Comparison of ENCODE assay signal across 7 mouse cellular contexts in genomic region chr11:8456586-8457285, GRCm38 (mm10).
A peak's percentile ranks its signal among the peaks of the same experiment; 100 is the strongest.
DNase-seq lines count a peak whose midpoint lies in the region; ATAC-seq lines count a peak whose summit lies in the region.

No protein-coding gene starts in this region.

- no peak overlapping the region for H3K4me2 ChIP-seq in embryonic facial prominence, embryonic 12.5 days (replicated peaks)
- H3K4me2 ChIP-seq in forebrain, embryonic 15.5 days (replicated peaks), result no peak overlapping the region
- H3K4me2 ChIP-seq in midbrain, embryonic 16.5 days (ENCODE audit: low read length), result no peak overlapping the region

- peaks cover 34% of the 10 kb centered on the region for H3K4me1 ChIP-seq in embryonic facial prominence, embryonic 12.5 days
- peaks cover 52% of the 10 kb centered on the region for H3K4me1 ChIP-seq in forebrain, embryonic 15.5 days
- H3K4me1 ChIP-seq in midbrain, embryonic 16.5 days (ENCODE audit: control insufficient read depth, insufficient read depth, low read length), result peaks cover 23% of the 10 kb centered on the region

- 52% methylated on average over 9 of the region's 9 CpGs for WGBS in embryonic facial prominence, embryonic 12.5 days
- 15% methylated on average over 9 of the region's 9 CpGs for WGBS in forebrain, embryonic 15.5 days
- WGBS in midbrain, embryonic 16.5 days, result 39% methylated on average over 9 of the region's 9 CpGs

- 0 out of 2 replicates have a peak overlapping the region, but pooled peaks have one; percentile 55 for H3K27ac ChIP-seq in embryonic facial prominence, embryonic 12.5 days
- peak overlapping the region; percentile 69 for H3K27ac ChIP-seq in forebrain, embryonic 15.5 days (replicated peaks)
- H3K27ac ChIP-seq in midbrain, embryonic 16.5 days (ENCODE audit: low read length), result peak overlapping the region; percentile 38

- H3K36me3 ChIP-seq in embryonic facial prominence, embryonic 12.5 days, result peaks cover 19% of the 10 kb centered on the region
- H3K36me3 ChIP-seq in forebrain, embryonic 15.5 days, result no peaks in the 10 kb centered on the region
- no peaks in the 10 kb centered on the region for H3K36me3 ChIP-seq in midbrain, embryonic 16.5 days (ENCODE audit: control insufficient read depth, insufficient read depth, low read length)

- no peak overlapping the region for H3K4me3 ChIP-seq in embryonic facial prominence, embryonic 12.5 days
- no peak overlapping the region for H3K4me3 ChIP-seq in forebrain, embryonic 15.5 days
- H3K4me3 ChIP-seq in midbrain, embryonic 16.5 days (ENCODE audit: low read depth, low read length), result no peak overlapping the region

- peak; percentile 37 for DNase-seq in layer of hippocampus, adult 11-12 months (ENCODE audit: low spot score)
- no peak for DNase-seq in layer of hippocampus, postnatal 36 days
- DNase-seq in urinary bladder, postnatal 25 days (ENCODE audit: low spot score), result no peak
- DNase-seq in gastrocnemius, postnatal 4 days (ENCODE audit: low spot score in 2 of 2), result no peak

- H3K27me3 ChIP-seq in embryonic facial prominence, embryonic 12.5 days, result no peaks in the 10 kb centered on the region
- H3K27me3 ChIP-seq in forebrain, embryonic 15.5 days, result no peaks in the 10 kb centered on the region
- no peaks in the 10 kb centered on the region for H3K27me3 ChIP-seq in midbrain, embryonic 16.5 days (ENCODE audit: control insufficient read depth, insufficient read depth, low read depth, low read length)

- H3K9me3 ChIP-seq in embryonic facial prominence, embryonic 12.5 days, result no peaks in the 10 kb centered on the region
- no peaks in the 10 kb centered on the region for H3K9me3 ChIP-seq in forebrain, embryonic 15.5 days
- no peaks in the 10 kb centered on the region for H3K9me3 ChIP-seq in midbrain, embryonic 16.5 days (replicated peaks; ENCODE audit: control insufficient read depth, low read length, poor library complexity, severe bottlenecking)

- H3K9ac ChIP-seq in embryonic facial prominence, embryonic 12.5 days, result no peak overlapping the region
- H3K9ac ChIP-seq in forebrain, embryonic 15.5 days (replicated peaks), result no peak overlapping the region
- no peak overlapping the region for H3K9ac ChIP-seq in midbrain, embryonic 16.5 days (ENCODE audit: low read depth, low read length)

- no peak for ATAC-seq in embryonic facial prominence, embryonic 12.5 days (ENCODE audit: insufficient number of reproducible peaks, insufficient read depth, low FRiP score, low TSS enrichment)
- peak; percentile 76 for ATAC-seq in forebrain, embryonic 15.5 days (replicated peaks)
- peak; percentile 54; the same call in 1 of the 2 replicates for ATAC-seq in midbrain, embryonic 16.5 days
